Mouse (Mus musculus) embryonic facial prominence, embryonic 11.5 days (tissue): Measurements from ENCODE around the gene Cacna1d. TPM values are rescaled to one million over a fixed set of nuclear protein-coding genes. Genes with fewer than 3 reads are reported as not detected.

ENCODE experiments used
- ATAC-seq: fragments of 200-750 bp; cut with Nextera tagmentation; replicated peaks from 2 replicates; pipeline ENCODE4 v1.8.0; 2017; ENCODE audit warnings: low read depth; ENCODE audit not compliant: insufficient number of reproducible peaks, low FRiP score, low TSS enrichment
- DNase-seq: peaks from one replicate; pipeline ENCODE4 v3.0.0-alpha.2; 2015; ENCODE audit warnings: low spot score
- H3K27ac ChIP-seq: fragments of 300-500 bp; sonication (generic); replicated peaks from 2 replicates; pipeline ENCODE4 v1.5.1; 2014; ENCODE audit warnings: mild to moderate bottlenecking, low read depth, low read length, control low read depth
- H3K27me3 ChIP-seq: fragments of 300-500 bp; sonication (generic); 2 replicates; pipeline ENCODE4 v1.6.1; 2014; ENCODE audit warnings: mild to moderate bottlenecking, low read length, moderate library complexity, mixed read lengths; ENCODE audit not compliant: control insufficient read depth, insufficient read depth
- H3K36me3 ChIP-seq: fragments of 300-500 bp; sonication (generic); replicated peaks from 2 replicates; pipeline ENCODE4 v1.6.1; 2014; ENCODE audit warnings: low read depth, mild to moderate bottlenecking, low read length, moderate library complexity, mixed read lengths; ENCODE audit not compliant: control insufficient read depth, insufficient read depth
- H3K4me1 ChIP-seq: fragments of 300-500 bp; sonication (generic); 2 replicates; pipeline ENCODE4 v1.6.1; 2014; ENCODE audit warnings: low read length, mixed read lengths; ENCODE audit not compliant: control insufficient read depth, insufficient read depth
- H3K4me2 ChIP-seq: fragments of 300-500 bp; sonication (generic); 2 replicates; pipeline ENCODE4 v1.6.1; 2014; ENCODE audit warnings: low read depth, mild to moderate bottlenecking, control low read depth, low read length, moderate library complexity
- H3K4me3 ChIP-seq: fragments of 300-500 bp; sonication (generic); 2 replicates; pipeline ENCODE4 v1.5.1; 2014; ENCODE audit warnings: low read depth, low read length, control low read depth
- H3K9ac ChIP-seq: fragments of 300-500 bp; sonication (generic); replicated peaks from 2 replicates; pipeline ENCODE4 v1.6.1; 2014; ENCODE audit warnings: mild to moderate bottlenecking, control low read depth, low read length
- H3K9me3 ChIP-seq: fragments of 300-500 bp; sonication (generic); replicated peaks from 2 replicates; pipeline ENCODE4 v1.6.1; 2016; ENCODE audit warnings: mild to moderate bottlenecking, low read length, inconsistent platforms, mixed read lengths; ENCODE audit not compliant: control insufficient read depth
- WGBS: fragments of 180-500 bp; shearing (Covaris S2); extraction: QIAGEN DNeasy Blood & Tissue Kit; methylation state at CpG from one replicate; pipeline ENCODE4 v1.1.7; 2014; 5-methylcytosine and 5-hydroxymethylcytosine counted together
- polyA plus RNA-seq: library from polyadenylated mRNA; unstranded; fragments of >200 nt; fragmentation: Nextera tagmentation; extraction: Ambion mirVana; gene quantifications from 2 replicates; pipeline ENCODE4 v1.2.1, GENCODE M21; 2014

Gene Cacna1d
- polyA plus RNA-seq, 1 experiment from 2014 or later, result 0.88 TPM

GRCm38 (mm10) chr14:30064864-30065263 is 426.4 kb downstream of the Cacna1d start:
- Histone ChIP-seq H3K27ac (no peak overlapping the region), H3K9me3 (no peaks in the 10 kb centered on the region), H3K9ac (no peak overlapping the region), H3K4me1 (no peaks in the 10 kb centered on the region), H3K36me3 (no peaks in the 10 kb centered on the region), H3K4me2 (no peak overlapping the region), H3K27me3 (no peaks in the 10 kb centered on the region), H3K4me3 (no peak overlapping the region)
- no peak for ATAC-seq
- WGBS, result 82% methylated on average over 2 of the region's 2 CpGs
- no peak for DNase-seq

GRCm38 (mm10) chr14:30056031-30056766 is 435.1 kb downstream of the Cacna1d start:
- no peaks in the 10 kb centered on the region for H3K27me3 ChIP-seq
- WGBS, result 76% methylated on average over 13 of the region's 13 CpGs
- no peak overlapping the region for H3K4me2 ChIP-seq
- no peaks in the 10 kb centered on the region for H3K4me1 ChIP-seq
- no peaks in the 10 kb centered on the region for H3K9me3 ChIP-seq
- H3K9ac ChIP-seq, result no peak overlapping the region
- DNase-seq (no peak), ATAC-seq (no peak)
- no peak overlapping the region for H3K27ac ChIP-seq
- H3K4me3 ChIP-seq, result no peak overlapping the region
- no peaks in the 10 kb centered on the region for H3K36me3 ChIP-seq

- DNase-seq, result no peak
- 86% methylated on average over 7 of the region's 7 CpGs for WGBS
- no peak overlapping the region for H3K4me3 ChIP-seq
These were observed 436.3 kb downstream of the Cacna1d start for GRCm38 (mm10) chr14:30054922-30055321.

GRCm38 (mm10) chr14:30050280-30050679 is 441.0 kb downstream of the Cacna1d start:
- no peaks in the 10 kb centered on the region for H3K4me1 ChIP-seq
- ATAC-seq (no peak), DNase-seq (no peak)
- H3K4me3 ChIP-seq, result no peak overlapping the region
- no peaks in the 10 kb centered on the region for H3K27me3 ChIP-seq
- no peak overlapping the region for H3K9ac ChIP-seq
- no peaks in the 10 kb centered on the region for H3K9me3 ChIP-seq
- H3K4me2 ChIP-seq, result no peak overlapping the region
- WGBS, result 88% methylated on average over 8 of the region's 8 CpGs
- H3K27ac ChIP-seq, result no peak overlapping the region
- H3K36me3 ChIP-seq, result no peaks in the 10 kb centered on the region

More at GRCm38 (mm10) chr14:30054922-30055321, 436.3 kb downstream of the Cacna1d start:
- Histone ChIP-seq H3K27ac (no peak overlapping the region), H3K4me1 (no peaks in the 10 kb centered on the region), H3K9ac (no peak overlapping the region), H3K4me2 (no peak overlapping the region), H3K9me3 (no peaks in the 10 kb centered on the region), H3K27me3 (no peaks in the 10 kb centered on the region), H3K36me3 (no peaks in the 10 kb centered on the region)
- ATAC-seq, result no peak

GRCm38 (mm10) chr14:30048049-30048448 is 443.2 kb downstream of the Cacna1d start:
- Histone ChIP-seq H3K27me3 (no peaks in the 10 kb centered on the region), H3K27ac (no peak overlapping the region), H3K9me3 (no peaks in the 10 kb centered on the region), H3K4me2 (no peak overlapping the region), H3K4me3 (no peak overlapping the region), H3K36me3 (no peaks in the 10 kb centered on the region), H3K4me1 (no peaks in the 10 kb centered on the region), H3K9ac (no peak overlapping the region)
- 81% methylated on average over 3 of the region's 3 CpGs for WGBS
- DNase-seq (no peak), ATAC-seq (no peak)

- Histone ChIP-seq H3K27me3 (no peaks in the 10 kb centered on the region), H3K36me3 (no peaks in the 10 kb centered on the region), H3K9me3 (no peaks in the 10 kb centered on the region), H3K4me2 (no peak overlapping the region), H3K4me1 (no peaks in the 10 kb centered on the region), H3K27ac (no peak overlapping the region), H3K4me3 (no peak overlapping the region), H3K9ac (no peak overlapping the region)
- ATAC-seq, result no peak
- WGBS, result 88% methylated on average over 4 of the region's 4 CpGs
- no peak for DNase-seq
These were observed 444.3 kb downstream of the Cacna1d start for GRCm38 (mm10) chr14:30046976-30047375.

GRCm38 (mm10) chr14:30045704-30046220 is 445.5 kb downstream of the Cacna1d start:
- Histone ChIP-seq H3K9ac (no peak overlapping the region), H3K4me2 (no peak overlapping the region), H3K36me3 (no peaks in the 10 kb centered on the region), H3K27ac (no peak overlapping the region), H3K4me1 (no peaks in the 10 kb centered on the region), H3K4me3 (no peak overlapping the region), H3K9me3 (no peaks in the 10 kb centered on the region), H3K27me3 (no peaks in the 10 kb centered on the region)
- DNase-seq, result no peak
- 75% methylated on average over 8 of the region's 8 CpGs for WGBS
- ATAC-seq, result no peak

- Histone ChIP-seq H3K9me3 (no peaks in the 10 kb centered on the region), H3K4me1 (no peaks in the 10 kb centered on the region), H3K9ac (no peak overlapping the region), H3K4me2 (no peak overlapping the region), H3K4me3 (no peak overlapping the region), H3K36me3 (no peaks in the 10 kb centered on the region), H3K27me3 (no peaks in the 10 kb centered on the region), H3K27ac (no peak overlapping the region)
- ATAC-seq, result no peak
- 94% methylated on average over 10 of the region's 10 CpGs for WGBS
- no peak for DNase-seq
These were observed 446.0 kb downstream of the Cacna1d start for GRCm38 (mm10) chr14:30045239-30045638.
